Mouse (Mus musculus): ENCODE results near the gene Timp1. TPM values are rescaled to one million over a fixed set of nuclear protein-coding genes. Genes with fewer than 3 reads are reported as not detected.

Timp1 gene
- polyA plus RNA-seq, 1 experiment = not detected

- Histone ChIP-seq H3K4me1 (ENCODE audit: control insufficient read depth, insufficient read depth, low read length) (peaks cover 13% of the 10 kb centered on the region), H3K27ac (ENCODE audit: insufficient read depth, low read depth, low read length) (no peak overlapping the region), H3K4me3 (ENCODE audit: insufficient read depth, low read depth, low read length) (no peak overlapping the region)
- TF ChIP-seq POLR2A (IDR thresholded peaks at IDR 0.05; ENCODE audit: insufficient read depth, low read depth, low read length) = no peak
- TF ChIP-seq CTCF (IDR thresholded peaks at IDR 0.05; ENCODE audit: insufficient read depth, low read depth, low read length) = no peak
- WGBS = 58% methylated on average over 9 of the region's 9 CpGs
Observed at GRCm38 (mm10) chrX:20863161-20864101, 6.5 kb upstream of the Timp1 start.

- 51% methylated on average over 4 of the region's 4 CpGs for WGBS
- TF ChIP-seq CTCF (IDR thresholded peaks at IDR 0.05; ENCODE audit: insufficient read depth, low read depth, low read length) = no peak
- TF ChIP-seq POLR2A (IDR thresholded peaks at IDR 0.05; ENCODE audit: insufficient read depth, low read depth, low read length) = no peak
- Histone ChIP-seq H3K4me1 (ENCODE audit: control insufficient read depth, insufficient read depth, low read length) (peaks cover 16% of the 10 kb centered on the region), H3K27ac (ENCODE audit: insufficient read depth, low read depth, low read length) (no peak overlapping the region), H3K4me3 (ENCODE audit: insufficient read depth, low read depth, low read length) (no peak overlapping the region)
Observed at GRCm38 (mm10) chrX:20868091-20868490, 1.9 kb upstream of the Timp1 start.

- no peak overlapping the region for H3K4me3 ChIP-seq (ENCODE audit: insufficient read depth, low read depth, low read length)
- TF ChIP-seq POLR2A (IDR thresholded peaks at IDR 0.05; ENCODE audit: insufficient read depth, low read depth, low read length) (no peak), CTCF (IDR thresholded peaks at IDR 0.05; ENCODE audit: insufficient read depth, low read depth, low read length) (no peak)
- 38% methylated on average over 1 of the region's 1 CpGs for WGBS
- H3K27ac ChIP-seq (ENCODE audit: insufficient read depth, low read depth, low read length) = peak overlapping the region; percentile 80; the same call in 1 of the 2 replicates
- H3K4me1 ChIP-seq (ENCODE audit: control insufficient read depth, insufficient read depth, low read length) = peaks cover 12% of the 10 kb centered on the region
Observed at GRCm38 (mm10) chrX:20869203-20869602, 763 bp upstream of the Timp1 start.

GRCm38 (mm10) chrX:20872928-20873500 lies 3.0 kb downstream of the Timp1 start:
- H3K4me1 ChIP-seq (ENCODE audit: control insufficient read depth, insufficient read depth, low read length) = peaks cover 14% of the 10 kb centered on the region
- no peak overlapping the region for H3K4me3 ChIP-seq (ENCODE audit: insufficient read depth, low read depth, low read length)
- TF ChIP-seq CTCF (IDR thresholded peaks at IDR 0.05; ENCODE audit: insufficient read depth, low read depth, low read length) (no peak), POLR2A (IDR thresholded peaks at IDR 0.05; ENCODE audit: insufficient read depth, low read depth, low read length) (no peak)
- H3K27ac ChIP-seq (ENCODE audit: insufficient read depth, low read depth, low read length) = no peak overlapping the region
- WGBS = 43% methylated on average over 11 of the region's 11 CpGs

GRCm38 (mm10) chrX:20875241-20875640 lies 5.3 kb downstream of the Timp1 start:
- TF ChIP-seq POLR2A (IDR thresholded peaks at IDR 0.05; ENCODE audit: insufficient read depth, low read depth, low read length) (no peak), CTCF (IDR thresholded peaks at IDR 0.05; ENCODE audit: insufficient read depth, low read depth, low read length) (no peak)
- Histone ChIP-seq H3K4me3 (ENCODE audit: insufficient read depth, low read depth, low read length) (no peak overlapping the region), H3K27ac (ENCODE audit: insufficient read depth, low read depth, low read length) (no peak overlapping the region), H3K4me1 (ENCODE audit: control insufficient read depth, insufficient read depth, low read length) (peaks cover 7% of the 10 kb centered on the region)
- WGBS = 32% methylated on average over 3 of the region's 3 CpGs

- 26% methylated on average over 3 of the region's 3 CpGs for WGBS
- TF ChIP-seq CTCF (IDR thresholded peaks at IDR 0.05; ENCODE audit: insufficient read depth, low read depth, low read length) = no peak
Observed at GRCm38 (mm10) chrX:20910074-20910473, 40.1 kb downstream of the Timp1 start.

GRCm38 (mm10) chrX:20913726-20914125 lies 43.8 kb downstream of the Timp1 start:
- WGBS = 60% methylated on average over 6 of the region's 6 CpGs

More at GRCm38 (mm10) chrX:20910074-20910473, 40.1 kb downstream of the Timp1 start:
- Histone ChIP-seq H3K4me1 (ENCODE audit: control insufficient read depth, insufficient read depth, low read length) (no peaks in the 10 kb centered on the region; the same call in 1 of the 2 replicates), H3K27ac (ENCODE audit: insufficient read depth, low read depth, low read length) (no peak overlapping the region), H3K4me3 (ENCODE audit: insufficient read depth, low read depth, low read length) (no peak overlapping the region)

GRCm38 (mm10) chrX:20915075-20915474 lies 45.1 kb downstream of the Timp1 start:
- TF ChIP-seq CTCF (IDR thresholded peaks at IDR 0.05; ENCODE audit: insufficient read depth, low read depth, low read length) = no peak
- Histone ChIP-seq H3K27ac (ENCODE audit: insufficient read depth, low read depth, low read length) (no peak overlapping the region), H3K4me1 (ENCODE audit: control insufficient read depth, insufficient read depth, low read length) (no peaks in the 10 kb centered on the region; the same call in 1 of the 2 replicates), H3K4me3 (ENCODE audit: insufficient read depth, low read depth, low read length) (no peak overlapping the region)

More at GRCm38 (mm10) chrX:20913726-20914125, 43.8 kb downstream of the Timp1 start:
- H3K4me1 ChIP-seq (ENCODE audit: control insufficient read depth, insufficient read depth, low read length) = no peaks in the 10 kb centered on the region; the same call in 1 of the 2 replicates
- TF ChIP-seq CTCF (IDR thresholded peaks at IDR 0.05; ENCODE audit: insufficient read depth, low read depth, low read length) (no peak), POLR2A (IDR thresholded peaks at IDR 0.05; ENCODE audit: insufficient read depth, low read depth, low read length) (no peak)
- H3K4me3 ChIP-seq (ENCODE audit: insufficient read depth, low read depth, low read length) = no peak overlapping the region
- no peak overlapping the region for H3K27ac ChIP-seq (ENCODE audit: insufficient read depth, low read depth, low read length)

GRCm38 (mm10) chrX:20920249-20920843 lies 50.4 kb downstream of the Timp1 start:
- peak overlapping the region; percentile 82 for H3K27ac ChIP-seq (ENCODE audit: insufficient read depth, low read depth, low read length)
- peak overlapping the region; percentile 79 for H3K4me3 ChIP-seq (ENCODE audit: insufficient read depth, low read depth, low read length)
- H3K4me1 ChIP-seq (ENCODE audit: control insufficient read depth, insufficient read depth, low read length) = no peaks in the 10 kb centered on the region
- no peak for TF ChIP-seq CTCF (IDR thresholded peaks at IDR 0.05; ENCODE audit: insufficient read depth, low read depth, low read length)
- 18% methylated on average over 49 of the region's 49 CpGs for WGBS

All from olfactory bulb, adult 2 months (tissue).